Mouse (Mus musculus): ENCODE results near the gene Nono. TPM values are rescaled to one million over a fixed set of nuclear protein-coding genes. Genes with fewer than 3 reads are reported as not detected.

Gene Nono
- total and polyA plus RNA-seq, 3 experiments = 287 to 442 TPM; not detected in 1

GRCm38 (mm10) chrX:101429142-101429949 is at the start of gene Nono (continued):
- TF ChIP-seq ZKSCAN1 (IDR thresholded peaks at IDR 0.05; ENCODE audit: low read depth, low read length) = no peak
- no peak for TF ChIP-seq MAFK (IDR thresholded peaks at IDR 0.05; ENCODE audit: borderline replicate concordance, low read depth, low read length)
- TF ChIP-seq BHLHE40 (IDR thresholded peaks at IDR 0.05; ENCODE audit: borderline replicate concordance, low read depth, low read length) = no peak
- TF ChIP-seq NELFE (IDR thresholded peaks at IDR 0.05; ENCODE audit: low read depth, low read length) = peak; percentile 64
- no peak for TF ChIP-seq CHD1 (IDR thresholded peaks at IDR 0.05; ENCODE audit: low read depth, low read length)

- H3K9ac ChIP-seq (ENCODE audit: control insufficient read depth, low read depth, low read length, poor library complexity, severe bottlenecking) = no peak overlapping the region
- no peaks in the 10 kb centered on the region for H3K36me3 ChIP-seq (ENCODE audit: control insufficient read depth in 1 of 2, insufficient read depth in 2 of 2, low read length in 2 of 2)
- DNase-seq (ENCODE audit: low read depth, low spot score) = no peak
- no peak overlapping the region for H3K4me3 ChIP-seq (ENCODE audit: control insufficient read depth in 1 of 2, insufficient read depth in 1 of 2, low read depth in 2 of 2, low read length in 2 of 2)
- H3K79me2 ChIP-seq (ENCODE audit: control insufficient read depth, insufficient read depth, low read length, poor library complexity) = no peaks in the 10 kb centered on the region
- H3K27ac ChIP-seq (ENCODE audit: control insufficient read depth, low read depth, low read length) = no peak overlapping the region
- TF ChIP-seq MYC (IDR thresholded peaks at IDR 0.05; ENCODE audit: low read depth, low read length) (no peak), MAZ (IDR thresholded peaks at IDR 0.05; ENCODE audit: low read depth, low read length) (no peak), TAL1 (IDR thresholded peaks at IDR 0.05; ENCODE audit: low read length) (no peak)
- no peaks in the 10 kb centered on the region for H3K27me3 ChIP-seq (ENCODE audit: control insufficient read depth in 1 of 2, insufficient read depth in 2 of 2, low read length in 2 of 2)
- no peaks in the 10 kb centered on the region for H3K4me1 ChIP-seq (ENCODE audit: control insufficient read depth in 1 of 2, insufficient read depth in 2 of 2, low read length in 2 of 2)
- no peaks in the 10 kb centered on the region for H3K9me3 ChIP-seq (replicated peaks; ENCODE audit: insufficient read depth, low read length)
These were observed 49.4 kb upstream of the Nono start for GRCm38 (mm10) chrX:101379744-101380143.

GRCm38 (mm10) chrX:101383455-101383854 is 45.7 kb upstream of the Nono start:
- no peaks in the 10 kb centered on the region for H3K9me3 ChIP-seq (replicated peaks; ENCODE audit: insufficient read depth, low read length)
- H3K4me1 ChIP-seq (ENCODE audit: control insufficient read depth in 1 of 2, insufficient read depth in 2 of 2, low read length in 2 of 2) = no peaks in the 10 kb centered on the region
- H3K4me3 ChIP-seq (ENCODE audit: control insufficient read depth in 1 of 2, insufficient read depth in 1 of 2, low read depth in 2 of 2, low read length in 2 of 2) = no peak overlapping the region
- DNase-seq (ENCODE audit: low read depth, low spot score) = no peak
- H3K27me3 ChIP-seq (ENCODE audit: control insufficient read depth in 1 of 2, insufficient read depth in 2 of 2, low read length in 2 of 2) = no peaks in the 10 kb centered on the region
- H3K79me2 ChIP-seq (ENCODE audit: control insufficient read depth, insufficient read depth, low read length, poor library complexity) = no peaks in the 10 kb centered on the region
- no peak for TF ChIP-seq POLR2A (IDR thresholded peaks at IDR 0.05; ENCODE audit: control insufficient read depth in 1 of 2, insufficient read depth in 1 of 2, low read depth in 1 of 2, low read length in 2 of 2, poor library complexity in 1 of 2)
- TF ChIP-seq MEF2A (IDR thresholded peaks at IDR 0.05; ENCODE audit: extremely low read depth, insufficient replicate concordance, low read depth, low read length, poor library complexity, severe bottlenecking) = no peak
- TF ChIP-seq POLR2AphosphoS2 (IDR thresholded peaks at IDR 0.05; ENCODE audit: low read length) = no peak
- TF ChIP-seq CHD2 (IDR thresholded peaks at IDR 0.05; ENCODE audit: low read length) = no peak
- TF ChIP-seq GATA1 (IDR thresholded peaks at IDR 0.05; ENCODE audit: low read depth, low read length) = no peak
- no peak for TF ChIP-seq MYC (IDR thresholded peaks at IDR 0.05; ENCODE audit: low read depth, low read length)
- TF ChIP-seq RCOR1 (IDR thresholded peaks at IDR 0.05; ENCODE audit: low read depth, low read length) = no peak
- no peak for TF ChIP-seq POLR2AphosphoS5 (IDR thresholded peaks at IDR 0.05; ENCODE audit: borderline replicate concordance, low read depth, low read length)
- TF ChIP-seq NRF1 (IDR thresholded peaks at IDR 0.05; ENCODE audit: insufficient read depth, low read depth, low read length, poor library complexity, severe bottlenecking) = no peak
- TF ChIP-seq ETS1 (IDR thresholded peaks at IDR 0.05; ENCODE audit: low read depth, low read length) = no peak
- TF ChIP-seq MAX (IDR thresholded peaks at IDR 0.05; ENCODE audit: low read length) = no peak
- no peak for TF ChIP-seq MXI1 (IDR thresholded peaks at IDR 0.05; ENCODE audit: low read depth, low read length)
- TF ChIP-seq RAD21 (IDR thresholded peaks at IDR 0.05; ENCODE audit: low read depth, low read length) = no peak
- TF ChIP-seq TCF12 (IDR thresholded peaks at IDR 0.05; ENCODE audit: low read depth, low read length) = no peak
- no peak for TF ChIP-seq USF1 (IDR thresholded peaks at IDR 0.05; ENCODE audit: low read depth, low read length)
- no peak for TF ChIP-seq MYB (IDR thresholded peaks at IDR 0.05; ENCODE audit: low read depth, low read length)
- no peak for TF ChIP-seq ELF1 (IDR thresholded peaks at IDR 0.05; ENCODE audit: low read depth, low read length)
- TF ChIP-seq MAZ (IDR thresholded peaks at IDR 0.05; ENCODE audit: low read depth, low read length) = no peak
- no peak for TF ChIP-seq JUND (IDR thresholded peaks at IDR 0.05; ENCODE audit: low read depth, low read length)
- TF ChIP-seq EP300 (IDR thresholded peaks at IDR 0.05; ENCODE audit: low read depth in 1 of 2, low read length in 2 of 2) = no peak
- no peaks in the 10 kb centered on the region for H3K36me3 ChIP-seq (ENCODE audit: control insufficient read depth in 1 of 2, insufficient read depth in 2 of 2, low read length in 2 of 2)
- no peak overlapping the region for H3K9ac ChIP-seq (ENCODE audit: control insufficient read depth, low read depth, low read length, poor library complexity, severe bottlenecking)
- H3K27ac ChIP-seq (ENCODE audit: control insufficient read depth, low read depth, low read length) = no peak overlapping the region

All from MEL (cell line).